In genomic region chr6:71494341-71495020, GRCm38 (mm10) we compare ENCODE assay signal across 8 mouse cellular contexts. TPM values are rescaled to one million over a fixed set of nuclear protein-coding genes. Genes with fewer than 3 reads are reported as not detected.
DNase-seq lines count a peak whose midpoint lies in the region; ATAC-seq lines count a peak whose summit lies in the region.

No protein-coding gene starts in this region.

- H3K27ac ChIP-seq in limb, embryonic 15.5 days: peak overlapping the region; percentile 97
- H3K27ac ChIP-seq in midbrain, embryonic 16.5 days (ENCODE audit: low read length): peak overlapping the region; percentile 98

- no peaks in the 10 kb centered on the region for H3K9me3 ChIP-seq in limb, embryonic 15.5 days
- H3K9me3 ChIP-seq in midbrain, embryonic 16.5 days (replicated peaks; ENCODE audit: control insufficient read depth, low read length, poor library complexity, severe bottlenecking): no peaks in the 10 kb centered on the region

- ATAC-seq in limb, embryonic 15.5 days (ENCODE audit: insufficient number of reproducible peaks, low FRiP score, low TSS enrichment, low read depth): no peak; the same call in 1 of the 2 replicates
- peak; percentile 25 for ATAC-seq in midbrain, embryonic 16.5 days

- H3K4me1 ChIP-seq in limb, embryonic 15.5 days: peaks cover 15% of the 10 kb centered on the region
- peaks cover 20% of the 10 kb centered on the region for H3K4me1 ChIP-seq in midbrain, embryonic 16.5 days (ENCODE audit: control insufficient read depth, insufficient read depth, low read length)

- H3K4me2 ChIP-seq in limb, embryonic 15.5 days: peak overlapping the region; percentile 52
- H3K4me2 ChIP-seq in midbrain, embryonic 16.5 days (ENCODE audit: low read length): peak overlapping the region; percentile 79

- WGBS in limb, embryonic 15.5 days: under 1% methylated on average over 46 of the region's 46 CpGs
- under 1% methylated on average over 46 of the region's 46 CpGs for WGBS in midbrain, embryonic 16.5 days

- H3K9ac ChIP-seq in limb, embryonic 15.5 days: peak overlapping the region; percentile 98
- peak overlapping the region; percentile 100 for H3K9ac ChIP-seq in midbrain, embryonic 16.5 days (ENCODE audit: low read depth, low read length)

- DNase-seq in B cell, adult 2 months: peak; percentile 58 to 65
- DNase-seq in adrenal gland, adult 18-20 months (ENCODE audit: low spot score in 2 of 2): peak; percentile 62 to 74
- DNase-seq in embryo, embryonic 10 days (ENCODE audit: low spot score): peak; percentile 67
- DNase-seq in gastrocnemius, postnatal 4 days (ENCODE audit: low spot score in 2 of 2): peak; percentile 55 to 58
- peak; percentile 75 for DNase-seq in kidney, adult 18-20 months
- DNase-seq in splenic B cell, adult 2 months (ENCODE audit: low read depth, low spot score): peak; percentile 46

- 0 out of 2 replicates have a peak, but pooled peaks cover 2% of the 10 kb centered on the region for H3K36me3 ChIP-seq in limb, embryonic 15.5 days
- H3K36me3 ChIP-seq in midbrain, embryonic 16.5 days (ENCODE audit: control insufficient read depth, insufficient read depth, low read length): no peaks in the 10 kb centered on the region; the same call in 1 of the 2 replicates
- peaks cover 3% of the 10 kb centered on the region; the same call in 1 of the 2 replicates for H3K36me3 ChIP-seq in splenic B cell, adult 2 months (ENCODE audit: control insufficient read depth, insufficient read depth, low read length, poor library complexity, severe bottlenecking)

- peak overlapping the region; percentile 91 for H3K4me3 ChIP-seq in limb, embryonic 15.5 days
- peak overlapping the region; percentile 96 for H3K4me3 ChIP-seq in midbrain, embryonic 16.5 days (ENCODE audit: low read depth, low read length)

- H3K27me3 ChIP-seq in limb, embryonic 15.5 days: no peaks in the 10 kb centered on the region
- no peaks in the 10 kb centered on the region for H3K27me3 ChIP-seq in midbrain, embryonic 16.5 days (ENCODE audit: control insufficient read depth, insufficient read depth, low read depth, low read length)
- H3K27me3 ChIP-seq in splenic B cell, adult 2 months (ENCODE audit: control insufficient read depth, insufficient read depth, low read length, poor library complexity, severe bottlenecking): no peaks in the 10 kb centered on the region

RNA-seq across cellular contexts. Expression of gene Rnf103, which starts 0.8 kb away (rescaled TPM):
- 10 to 100 TPM; 33.8 to 34.7 TPM for total RNA-seq in adrenal gland, adult 18-20 months (2021)
- total RNA-seq in gastrocnemius, postnatal 4 days (2021): 10 to 100 TPM; 26.4 to 28.3 TPM
- 13.2 and 16.1 TPM in 2 replicates for polyA plus RNA-seq in limb, embryonic 15.5 days (2015; fragmentation: Nextera tagmentation; extraction: Ambion mirVana)
- polyA plus RNA-seq in midbrain, embryonic 16.5 days (2015; fragmentation: Nextera tagmentation; extraction: Ambion mirVana): 22.0 and 23.0 TPM in 2 replicates

RNA-seq across cellular contexts. Expression of gene Chmp3, which starts 49.1 kb away (rescaled TPM):
- 100 to 1,000 TPM; 109 to 128 TPM for total RNA-seq in adrenal gland, adult 18-20 months (2021)
- total RNA-seq in gastrocnemius, postnatal 4 days (2021): 10 to 100 TPM; 53.4 to 61.3 TPM
- 70.0 and 71.7 TPM in 2 replicates for polyA plus RNA-seq in limb, embryonic 15.5 days (2015; fragmentation: Nextera tagmentation; extraction: Ambion mirVana)
- 57.9 and 58.1 TPM in 2 replicates for polyA plus RNA-seq in midbrain, embryonic 16.5 days (2015; fragmentation: Nextera tagmentation; extraction: Ambion mirVana)

RNA-seq across cellular contexts. Expression of gene Rmnd5a, which starts 54.0 kb away (rescaled TPM):
- total RNA-seq in adrenal gland, adult 18-20 months (2021): 10 to 100 TPM; 72.9 to 92.6 TPM
- total RNA-seq in gastrocnemius, postnatal 4 days (2021): 10 to 100 TPM; 54.7 to 60.8 TPM
- 9.7 and 13.1 TPM in 2 replicates for polyA plus RNA-seq in limb, embryonic 15.5 days (2015; fragmentation: Nextera tagmentation; extraction: Ambion mirVana)
- 7.0 and 8.1 TPM in 2 replicates for polyA plus RNA-seq in midbrain, embryonic 16.5 days (2015; fragmentation: Nextera tagmentation; extraction: Ambion mirVana)
